Mouse (Mus musculus) liver, embryonic 14.5 days (tissue): Measurements from ENCODE around the gene Espn. TPM values are rescaled to one million over a fixed set of nuclear protein-coding genes. Genes with fewer than 3 reads are reported as not detected.

Experiments
- ATAC-seq: fragments of 200-750 bp; cut with Nextera tagmentation; 2 replicates; pipeline ENCODE4 v1.8.0; 2017; ENCODE audit warnings: moderate number of reproducible peaks, mild to moderate bottlenecking, moderate library complexity; ENCODE audit not compliant: insufficient read depth
- DNase-seq, 3 experiments: peaks; one replicate each; pipeline ENCODE4 v3.0.0-alpha.2; 2012 to 2013; ENCODE audit warnings: low read depth in 3 of 3, low spot score in 3 of 3
- H3K27ac ChIP-seq: fragments of 300-500 bp; sonication (generic); 2 replicates; pipeline ENCODE4 v1.5.1; 2014; ENCODE audit warnings: moderate library complexity, mild to moderate bottlenecking, control low read depth, inconsistent platforms
- H3K27me3 ChIP-seq: fragments of 300-500 bp; sonication (generic); 2 replicates; pipeline ENCODE4 v1.6.1; 2014; ENCODE audit warnings: mild to moderate bottlenecking, low read length, moderate library complexity; ENCODE audit not compliant: control insufficient read depth, insufficient read depth
- H3K36me3 ChIP-seq: fragments of 300-500 bp; sonication (generic); replicated peaks from 2 replicates; pipeline ENCODE4 v1.6.1; 2014; ENCODE audit warnings: low read depth; ENCODE audit not compliant: control insufficient read depth, insufficient read depth
- H3K4me1 ChIP-seq, 2 experiments: fragments of 200-500 bp in 1 of 2; fragments of 300-500 bp in 1 of 2; sonication (generic) in 1 of 2; replicated peaks; 2 replicates each; pipeline ENCODE4 v1.6.1; 2012 to 2014; ENCODE audit warnings: antibody characterized with exemption in 1 of 2, inconsistent platforms in 1 of 2, low read length in 1 of 2; ENCODE audit not compliant: control insufficient read depth in 2 of 2, insufficient read depth in 2 of 2
- H3K4me2 ChIP-seq: fragments of 300-500 bp; sonication (generic); 2 replicates; pipeline ENCODE4 v1.6.1; 2014; ENCODE audit warnings: low read depth, mild to moderate bottlenecking, control low read depth, moderate library complexity
- H3K4me3 ChIP-seq, 2 experiments: fragments of 200-500 bp in 1 of 2; fragments of 300-500 bp in 1 of 2; sonication (generic) in 1 of 2; 2 replicates each; pipeline ENCODE4 v1.5.1; 2012 to 2014; ENCODE audit warnings: low read depth in 2 of 2, low read length in 2 of 2, mild to moderate bottlenecking in 2 of 2, control low read depth in 1 of 2, inconsistent platforms in 1 of 2, moderate library complexity in 1 of 2; ENCODE audit not compliant: insufficient read depth in 1 of 2
- H3K9ac ChIP-seq: fragments of 300-500 bp; sonication (generic); replicated peaks from 2 replicates; pipeline ENCODE4 v1.6.1; 2014; ENCODE audit warnings: mild to moderate bottlenecking, control low read depth, moderate library complexity
- H3K9me3 ChIP-seq: fragments of 300-500 bp; sonication (generic); 2 replicates; pipeline ENCODE4 v1.6.1; 2016; ENCODE audit warnings: low read length, mixed read lengths; ENCODE audit not compliant: control insufficient read depth
- CTCF ChIP-seq: IDR thresholded peaks from 2 replicates; pipeline ENCODE4 v1.5.1; 2016; ENCODE audit warnings: antibody characterized with exemption, low read depth, control low read depth
- EP300 ChIP-seq: IDR thresholded peaks from 2 replicates; pipeline ENCODE4 v1.6.1; 2016; ENCODE audit warnings: antibody characterized with exemption, low read depth
- WGBS: fragments of 180-500 bp; shearing (Covaris S2); extraction: QIAGEN DNeasy Blood & Tissue Kit; methylation state at CpG from one replicate; pipeline ENCODE4 v1.1.7; 2014; ENCODE audit not compliant: insufficient replicate concordance; 5-methylcytosine and 5-hydroxymethylcytosine counted together
- polyA plus RNA-seq, 2 experiments: library from polyadenylated mRNA; depleted of rRNA in 1 of 2; stranded (reverse) in 1 of 2; unstranded in 1 of 2; fragments of >200 nt; fragmentation: Nextera tagmentation in 1 of 2; extraction: Ambion mirVana in 1 of 2; gene quantifications; 2 replicates each; pipeline versions ENCODE4 v1.2.1 to v1.2.3; 2012 to 2014

The Espn gene
- polyA plus RNA-seq, 2 experiments = 1.2 TPM

DNA sequence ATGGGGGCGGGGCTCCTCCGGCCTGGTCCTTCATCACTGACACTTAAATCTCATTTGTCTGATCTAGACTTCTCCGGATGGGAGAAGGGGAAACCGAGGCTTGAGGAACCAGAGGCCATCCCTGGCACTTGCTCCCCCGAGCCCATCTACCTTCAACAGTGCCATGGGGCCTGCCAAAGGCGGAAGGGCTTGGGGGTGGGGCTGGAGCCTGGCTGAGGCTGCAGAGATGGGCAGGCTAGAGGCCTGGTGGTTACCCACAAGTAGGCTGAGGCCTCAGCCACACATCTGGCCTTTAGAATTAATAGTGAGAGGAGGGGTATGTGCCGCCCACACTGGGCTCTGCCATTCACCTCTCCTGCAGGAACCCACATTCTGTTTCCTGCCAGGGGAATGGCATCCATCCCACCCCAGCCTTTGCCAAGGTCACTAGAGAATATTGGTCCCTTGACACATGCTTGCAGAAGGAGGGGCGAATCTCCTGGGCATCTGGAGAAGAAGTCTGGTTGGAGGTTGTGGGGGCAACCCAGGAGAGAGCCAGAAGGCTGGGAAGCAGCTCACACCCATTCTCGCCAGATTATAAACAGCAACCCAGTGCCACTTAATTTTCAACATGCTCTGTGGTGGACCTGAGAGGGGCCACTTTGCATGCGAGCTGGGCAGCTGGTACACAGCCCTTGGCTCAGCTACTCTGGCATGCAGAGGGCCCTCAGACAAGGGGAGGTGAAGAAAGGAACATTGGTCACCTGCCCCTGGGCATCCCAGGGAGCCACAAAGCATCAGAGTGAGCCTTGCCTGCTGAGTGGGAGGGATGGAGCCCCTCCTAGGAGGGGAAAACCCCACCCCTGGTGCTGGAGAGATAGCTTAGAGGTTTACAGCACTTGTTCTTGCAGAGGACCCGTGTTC lies 81.4 kb downstream of the Espn start:
- no peaks in the 10 kb centered on the region for H3K27me3 ChIP-seq
- H3K9me3 ChIP-seq = no peaks in the 10 kb centered on the region
- H3K4me3 ChIP-seq = no peak overlapping the region
- WGBS = 41% methylated on average over 11 of the region's 11 CpGs
- H3K4me1 ChIP-seq = no peaks in the 10 kb centered on the region
- TF ChIP-seq CTCF = no peak
- no peak for TF ChIP-seq EP300
- ATAC-seq = no peak
- H3K36me3 ChIP-seq = no peaks in the 10 kb centered on the region
- H3K4me2 ChIP-seq = no peak overlapping the region
- H3K9ac ChIP-seq = no peak overlapping the region
- DNase-seq = no peak
- no peak overlapping the region for H3K27ac ChIP-seq

Other genes with a start within 250 kb of the Espn start
- 32.9 and 34.4 TPM in 2 replicates for gene Dnajc11, start 218.7 kb downstream of the Espn start, polyA plus RNA-seq (2012; rRNA removed)
- gene Dnajc11, start 218.7 kb downstream of the Espn start, polyA plus RNA-seq (2014; fragmentation: Nextera tagmentation; extraction: Ambion mirVana) = 32.9 and 42.2 TPM in 2 replicates
- 4.8 and 5.0 TPM in 2 replicates for gene Thap3, start 163.4 kb downstream of the Espn start, polyA plus RNA-seq (2012; rRNA removed)
- 4.5 and 5.2 TPM in 2 replicates for gene Thap3, start 163.4 kb downstream of the Espn start, polyA plus RNA-seq (2014; fragmentation: Nextera tagmentation; extraction: Ambion mirVana)
- gene Phf13, start 156.1 kb downstream of the Espn start, polyA plus RNA-seq (2012; rRNA removed) = 2.8 and 2.9 TPM in 2 replicates
- gene Phf13, start 156.1 kb downstream of the Espn start, polyA plus RNA-seq (2014; fragmentation: Nextera tagmentation; extraction: Ambion mirVana) = 3.7 and 5.2 TPM in 2 replicates
- 4.4 and 5.3 TPM in 2 replicates for gene Klhl21, start 143.6 kb downstream of the Espn start, polyA plus RNA-seq (2012; rRNA removed)
- 2.3 and 2.8 TPM in 2 replicates for gene Klhl21, start 143.6 kb downstream of the Espn start, polyA plus RNA-seq (2014; fragmentation: Nextera tagmentation; extraction: Ambion mirVana)
- gene Zbtb48, start 124.7 kb downstream of the Espn start, polyA plus RNA-seq (2012; rRNA removed) = 8.2 and 10.7 TPM in 2 replicates
- gene Zbtb48, start 124.7 kb downstream of the Espn start, polyA plus RNA-seq (2014; fragmentation: Nextera tagmentation; extraction: Ambion mirVana) = 6.4 and 8.8 TPM in 2 replicates
- gene Tas1r1, start 113.8 kb downstream of the Espn start, polyA plus RNA-seq (2012; rRNA removed) = 0.03 and 0.06 TPM in 2 replicates
- gene Tas1r1, start 113.8 kb downstream of the Espn start, polyA plus RNA-seq (2014; fragmentation: Nextera tagmentation; extraction: Ambion mirVana) = not detected in 2 replicates
- gene Nol9, start 113.0 kb downstream of the Espn start, polyA plus RNA-seq (2012; rRNA removed) = 9.8 and 11.1 TPM in 2 replicates
- gene Nol9, start 113.0 kb downstream of the Espn start, polyA plus RNA-seq (2014; fragmentation: Nextera tagmentation; extraction: Ambion mirVana) = 11.5 and 16.3 TPM in 2 replicates
- gene Plekhg5, start 79.9 kb downstream of the Espn start, polyA plus RNA-seq (2012; rRNA removed) = 4.5 and 4.7 TPM in 2 replicates
- gene Plekhg5, start 79.9 kb downstream of the Espn start, polyA plus RNA-seq (2014; fragmentation: Nextera tagmentation; extraction: Ambion mirVana) = 2.6 and 4.8 TPM in 2 replicates
- 0.68 and 0.93 TPM in 2 replicates for gene Tnfrsf25, start 36.4 kb downstream of the Espn start, polyA plus RNA-seq (2012; rRNA removed)
- 0.15 and 0.16 TPM in 2 replicates for gene Tnfrsf25, start 36.4 kb downstream of the Espn start, polyA plus RNA-seq (2014; fragmentation: Nextera tagmentation; extraction: Ambion mirVana)
- 0.01 and 0.02 TPM in 2 replicates for gene Hes2, start 6.5 kb upstream of the Espn start, polyA plus RNA-seq (2012; rRNA removed)
- gene Hes2, start 6.5 kb upstream of the Espn start, polyA plus RNA-seq (2014; fragmentation: Nextera tagmentation; extraction: Ambion mirVana) = 0.05 TPM in 1 of 2 replicates, not detected in the other
- gene Acot7, start 25.8 kb upstream of the Espn start, polyA plus RNA-seq (2012; rRNA removed) = 10.8 and 12.5 TPM in 2 replicates
- 12.2 and 13.0 TPM in 2 replicates for gene Acot7, start 25.8 kb upstream of the Espn start, polyA plus RNA-seq (2014; fragmentation: Nextera tagmentation; extraction: Ambion mirVana)
- 1.1 and 1.2 TPM in 2 replicates for gene Gpr153, start 121.9 kb upstream of the Espn start, polyA plus RNA-seq (2012; rRNA removed)
- gene Gpr153, start 121.9 kb upstream of the Espn start, polyA plus RNA-seq (2014; fragmentation: Nextera tagmentation; extraction: Ambion mirVana) = 0.58 and 0.59 TPM in 2 replicates
- not detected in 2 replicates for gene Hes3, start 139.3 kb upstream of the Espn start, polyA plus RNA-seq (2012; rRNA removed)
- gene Hes3, start 139.3 kb upstream of the Espn start, polyA plus RNA-seq (2014; fragmentation: Nextera tagmentation; extraction: Ambion mirVana) = not detected in 2 replicates
- 6.0 and 6.5 TPM in 2 replicates for gene Icmt, start 144.9 kb upstream of the Espn start, polyA plus RNA-seq (2012; rRNA removed)
- 7.0 and 10.1 TPM in 2 replicates for gene Icmt, start 144.9 kb upstream of the Espn start, polyA plus RNA-seq (2014; fragmentation: Nextera tagmentation; extraction: Ambion mirVana)
- 0.16 and 0.18 TPM in 2 replicates for gene Rnf207, start 166.6 kb upstream of the Espn start, polyA plus RNA-seq (2012; rRNA removed)
- gene Rnf207, start 166.6 kb upstream of the Espn start, polyA plus RNA-seq (2014; fragmentation: Nextera tagmentation; extraction: Ambion mirVana) = 0.04 TPM in 1 of 2 replicates, not detected in the other
- gene Rpl22, start 173.4 kb upstream of the Espn start, polyA plus RNA-seq (2012; rRNA removed) = 163 and 443 TPM in 2 replicates
- 298 and 303 TPM in 2 replicates for gene Rpl22, start 173.4 kb upstream of the Espn start, polyA plus RNA-seq (2014; fragmentation: Nextera tagmentation; extraction: Ambion mirVana)
- 0.09 TPM in 2 replicates for gene Chd5, start 186.3 kb upstream of the Espn start, polyA plus RNA-seq (2012; rRNA removed)
- gene Chd5, start 186.3 kb upstream of the Espn start, polyA plus RNA-seq (2014; fragmentation: Nextera tagmentation; extraction: Ambion mirVana) = 0.18 TPM in 1 of 2 replicates, not detected in the other